Comparison of ENCODE assay signal across 8 mouse cellular contexts in the genomic region with DNA sequence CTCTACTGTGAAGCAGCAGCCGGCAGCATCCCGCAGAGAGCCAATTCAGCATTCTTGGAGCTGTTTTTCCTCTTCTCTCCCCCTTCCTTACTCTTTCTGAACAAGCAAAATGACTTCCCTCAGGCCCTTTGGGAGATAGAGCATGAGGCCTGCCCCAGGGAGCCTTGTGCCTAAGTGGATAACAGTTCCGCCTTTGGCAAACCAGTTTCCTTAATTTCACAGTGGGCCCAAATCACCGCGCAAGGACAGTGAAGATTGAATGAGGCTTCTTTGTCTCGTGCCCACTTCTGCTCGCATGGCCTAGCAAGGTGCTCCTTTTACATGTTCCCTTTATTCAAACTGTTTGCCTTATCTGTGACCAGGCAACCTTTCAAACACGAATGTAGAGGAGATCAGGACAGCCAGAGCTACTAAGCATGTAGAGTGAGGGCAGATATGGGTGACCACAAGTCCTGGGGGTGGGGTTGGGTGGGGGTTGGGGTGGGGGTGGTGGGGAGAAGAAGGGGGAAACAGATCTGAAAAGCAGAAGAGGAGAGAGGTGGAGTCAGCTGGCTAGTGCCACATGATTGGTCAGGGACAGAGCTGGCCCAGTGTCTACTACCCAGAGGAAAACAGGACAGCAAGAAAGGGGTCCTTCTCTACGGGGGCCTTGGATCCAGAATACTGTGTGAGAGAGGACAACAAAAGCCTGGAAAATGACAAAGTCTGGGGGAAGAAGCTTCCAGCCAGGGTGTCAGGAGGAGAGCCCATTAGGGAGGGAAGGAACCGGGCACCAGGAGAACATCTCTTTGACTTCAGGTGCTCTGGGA.
DNase-seq lines count a peak whose midpoint lies in the region; ATAC-seq lines count a peak whose summit lies in the region.

No protein-coding gene starts in this region.

- no peaks in the 10 kb centered on the region for H3K36me3 ChIP-seq in kidney, embryonic 16.5 days (ENCODE audit: insufficient read depth, low read length)
- H3K36me3 ChIP-seq in forebrain, embryonic 12.5 days (replicated peaks) = no peaks in the 10 kb centered on the region
- no peaks in the 10 kb centered on the region for H3K36me3 ChIP-seq in limb, embryonic 13.5 days
- H3K36me3 ChIP-seq in neural tube, embryonic 15.5 days = no peaks in the 10 kb centered on the region

- H3K4me1 ChIP-seq in kidney, embryonic 16.5 days (ENCODE audit: insufficient read depth, low read length) = peaks cover 7% of the 10 kb centered on the region; the same call in 1 of the 2 replicates
- H3K4me1 ChIP-seq in forebrain, embryonic 12.5 days = peaks cover 15% of the 10 kb centered on the region
- H3K4me1 ChIP-seq in limb, embryonic 13.5 days = peaks cover 10% of the 10 kb centered on the region
- H3K4me1 ChIP-seq in neural tube, embryonic 15.5 days = peaks cover 18% of the 10 kb centered on the region

- peak overlapping the region; percentile 56 for H3K4me2 ChIP-seq in kidney, embryonic 16.5 days (replicated peaks; ENCODE audit: low read depth, low read length)
- peak overlapping the region; percentile 55 for H3K4me2 ChIP-seq in forebrain, embryonic 12.5 days
- peak overlapping the region; percentile 62 for H3K4me2 ChIP-seq in limb, embryonic 13.5 days (replicated peaks)
- peak overlapping the region; percentile 65 for H3K4me2 ChIP-seq in neural tube, embryonic 15.5 days

- no peak overlapping the region for H3K27ac ChIP-seq in kidney, embryonic 16.5 days (ENCODE audit: low read length)
- peak overlapping the region; percentile 73 for H3K27ac ChIP-seq in forebrain, embryonic 12.5 days
- peak overlapping the region; percentile 48; the same call in 1 of the 2 replicates for H3K27ac ChIP-seq in limb, embryonic 13.5 days
- peak overlapping the region; percentile 90 for H3K27ac ChIP-seq in neural tube, embryonic 15.5 days (replicated peaks)

- ATAC-seq in kidney, embryonic 16.5 days (ENCODE audit: low FRiP score, low TSS enrichment) = 0 out of 2 replicates have a peak, but pooled peaks have one; percentile 40
- peak; percentile 61 for ATAC-seq in forebrain, embryonic 12.5 days (ENCODE audit: low FRiP score)
- ATAC-seq in limb, embryonic 13.5 days (ENCODE audit: low FRiP score, low read depth) = no peak
- ATAC-seq in neural tube, embryonic 15.5 days (ENCODE audit: low FRiP score) = peak; percentile 32

- no peaks in the 10 kb centered on the region for H3K9me3 ChIP-seq in kidney, embryonic 16.5 days (ENCODE audit: low read length)
- no peaks in the 10 kb centered on the region for H3K9me3 ChIP-seq in forebrain, embryonic 12.5 days
- no peaks in the 10 kb centered on the region for H3K9me3 ChIP-seq in limb, embryonic 13.5 days
- H3K9me3 ChIP-seq in neural tube, embryonic 15.5 days (replicated peaks) = no peaks in the 10 kb centered on the region

- peaks cover 5% of the 10 kb centered on the region; the same call in 1 of the 2 replicates for H3K27me3 ChIP-seq in kidney, embryonic 16.5 days (ENCODE audit: insufficient read depth, low read length)
- H3K27me3 ChIP-seq in forebrain, embryonic 12.5 days = 0 out of 2 replicates have a peak, but pooled peaks cover 4% of the 10 kb centered on the region
- H3K27me3 ChIP-seq in limb, embryonic 13.5 days = no peaks in the 10 kb centered on the region
- H3K27me3 ChIP-seq in neural tube, embryonic 15.5 days (replicated peaks) = no peaks in the 10 kb centered on the region

- peak overlapping the region; percentile 42 for H3K9ac ChIP-seq in kidney, embryonic 16.5 days (replicated peaks; ENCODE audit: low read length)
- peak overlapping the region; percentile 44 for H3K9ac ChIP-seq in forebrain, embryonic 12.5 days
- H3K9ac ChIP-seq in limb, embryonic 13.5 days = peak overlapping the region; percentile 57
- H3K9ac ChIP-seq in neural tube, embryonic 15.5 days (replicated peaks) = peak overlapping the region; percentile 50

- H3K4me3 ChIP-seq in kidney, embryonic 16.5 days (ENCODE audit: low read length) = peak overlapping the region; percentile 44
- H3K4me3 ChIP-seq in forebrain, embryonic 12.5 days (replicated peaks) = peak overlapping the region; percentile 38
- H3K4me3 ChIP-seq in limb, embryonic 13.5 days = peak overlapping the region; percentile 43
- H3K4me3 ChIP-seq in neural tube, embryonic 15.5 days (replicated peaks) = peak overlapping the region; percentile 45

- DNase-seq in kidney, adult 9 months = no peak
- no peak for DNase-seq in testis, postnatal 10 days (ENCODE audit: low spot score)
- no peak for DNase-seq in left cerebral cortex, postnatal 10 days (ENCODE audit: extremely low spot score in 1 of 2, low spot score in 2 of 2)
- DNase-seq in right cerebral cortex, postnatal 14 days = no peak

- intact Hi-C loops in left cerebral cortex, postnatal 10 days (cut with DNase I) = loop anchor here (2.0 to 5.0 kb wide), 2 partner anchors 1089 to 1113 kb away; no protein-coding TSS in a partner anchor

- WGBS in kidney, embryonic 16.5 days = 33% methylated on average over 10 of the region's 10 CpGs
- 18% methylated on average over 10 of the region's 10 CpGs for WGBS in forebrain, embryonic 12.5 days
- 32% methylated on average over 10 of the region's 10 CpGs for WGBS in limb, embryonic 13.5 days
- WGBS in neural tube, embryonic 15.5 days = 21% methylated on average over 10 of the region's 10 CpGs
